Mouse (Mus musculus) liver, embryonic 15.5 days (tissue): ENCODE data around the gene Filip1. TPM values are rescaled to one million over a fixed set of nuclear protein-coding genes. Genes with fewer than 3 reads are reported as not detected.
A peak's percentile ranks its signal among the peaks of the same experiment; 100 is the strongest.

Experiments
- ATAC-seq: fragments of 200-750 bp; cut with Nextera tagmentation; 2 replicates; pipeline ENCODE4 v1.8.0; 2017; ENCODE audit warnings: moderate number of reproducible peaks, mild to moderate bottlenecking, moderate library complexity; ENCODE audit not compliant: insufficient read depth
- H3K27ac ChIP-seq: fragments of 300-500 bp; sonication (generic); replicated peaks from 2 replicates; pipeline ENCODE4 v1.5.1; 2015; ENCODE audit warnings: mild to moderate bottlenecking, inconsistent platforms
- H3K27me3 ChIP-seq: fragments of 300-500 bp; sonication (generic); 2 replicates; pipeline ENCODE4 v1.6.1; 2015; ENCODE audit warnings: mild to moderate bottlenecking, inconsistent platforms
- H3K36me3 ChIP-seq: fragments of 300-500 bp; sonication (generic); replicated peaks from 2 replicates; pipeline ENCODE4 v1.6.1; 2015; ENCODE audit warnings: moderate library complexity, mild to moderate bottlenecking, inconsistent platforms
- H3K4me1 ChIP-seq: fragments of 300-500 bp; sonication (generic); replicated peaks from 2 replicates; pipeline ENCODE4 v1.6.1; 2015; ENCODE audit warnings: inconsistent platforms
- H3K4me2 ChIP-seq: fragments of 300-500 bp; sonication (generic); 2 replicates; pipeline ENCODE4 v1.6.1; 2015; ENCODE audit warnings: moderate library complexity, mild to moderate bottlenecking, inconsistent platforms
- H3K4me3 ChIP-seq: fragments of 300-500 bp; sonication (generic); replicated peaks from 2 replicates; pipeline ENCODE4 v1.5.1; 2015; ENCODE audit warnings: mild to moderate bottlenecking, inconsistent platforms
- H3K9ac ChIP-seq: fragments of 300-500 bp; sonication (generic); 2 replicates; pipeline ENCODE4 v1.6.1; 2015; ENCODE audit warnings: moderate library complexity, mild to moderate bottlenecking, inconsistent platforms
- H3K9me3 ChIP-seq: fragments of 300-500 bp; sonication (generic); replicated peaks from 2 replicates; pipeline ENCODE4 v1.6.1; 2016; ENCODE audit warnings: inconsistent platforms
- WGBS: fragments of 180-500 bp; shearing (Covaris S2); methylation state at CpG from one replicate; pipeline ENCODE4 v1.1.7; 2015; ENCODE audit warnings: mixed read lengths; ENCODE audit not compliant: insufficient replicate concordance; 5-methylcytosine and 5-hydroxymethylcytosine counted together
- polyA plus RNA-seq: library from polyadenylated mRNA; unstranded; fragments of >200 nt; fragmentation: Nextera tagmentation; extraction: Ambion mirVana; gene quantifications from 2 replicates; pipeline ENCODE4 v1.2.1, GENCODE M21; 2015

Filip1 gene
- polyA plus RNA-seq, 1 experiment from 2014 or later: 0.67 TPM

DNA sequence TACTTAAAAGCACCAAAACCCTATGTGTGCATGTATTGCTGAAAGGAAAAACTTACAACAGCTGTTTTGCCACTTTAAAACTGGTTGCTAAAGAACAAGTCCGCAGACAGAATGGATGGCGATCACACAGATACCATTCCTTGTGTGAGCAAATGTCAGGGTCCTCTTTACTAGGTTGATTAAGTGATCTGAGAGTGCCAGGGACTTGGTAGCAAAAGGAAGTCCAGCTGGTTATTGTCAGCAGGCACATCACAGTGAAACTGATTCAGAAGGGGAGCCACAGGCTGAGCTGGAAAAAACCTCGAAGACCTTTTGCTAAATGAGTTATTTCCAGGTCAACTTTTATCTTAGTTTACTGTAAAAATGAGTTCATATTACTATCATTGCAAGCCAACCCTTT is 89.4 kb downstream of the Filip1 start:
- no peak overlapping the region for H3K27ac ChIP-seq

GRCm38 (mm10) chr9:79922493-79922760 is 90.2 kb downstream of the Filip1 start:
- H3K4me3 ChIP-seq: no peak overlapping the region
- WGBS: 64% methylated on average over 6 of the region's 6 CpGs
- no peaks in the 10 kb centered on the region for H3K9me3 ChIP-seq
- no peak overlapping the region for H3K27ac ChIP-seq
- H3K9ac ChIP-seq: no peak overlapping the region
- no peak overlapping the region for H3K4me2 ChIP-seq
- H3K4me1 ChIP-seq: no peaks in the 10 kb centered on the region
- H3K27me3 ChIP-seq: no peaks in the 10 kb centered on the region
- no peaks in the 10 kb centered on the region for H3K36me3 ChIP-seq
- no peak for ATAC-seq

More for the DNA sequence above, 89.4 kb downstream of the Filip1 start:
- H3K27me3 ChIP-seq: no peaks in the 10 kb centered on the region
- H3K4me1 ChIP-seq: no peaks in the 10 kb centered on the region
- no peak overlapping the region for H3K4me2 ChIP-seq
- 59% methylated on average over 3 of the region's 3 CpGs for WGBS
- H3K36me3 ChIP-seq: no peaks in the 10 kb centered on the region
- ATAC-seq: no peak
- H3K4me3 ChIP-seq: no peak overlapping the region
- no peaks in the 10 kb centered on the region for H3K9me3 ChIP-seq
- no peak overlapping the region for H3K9ac ChIP-seq

DNA sequence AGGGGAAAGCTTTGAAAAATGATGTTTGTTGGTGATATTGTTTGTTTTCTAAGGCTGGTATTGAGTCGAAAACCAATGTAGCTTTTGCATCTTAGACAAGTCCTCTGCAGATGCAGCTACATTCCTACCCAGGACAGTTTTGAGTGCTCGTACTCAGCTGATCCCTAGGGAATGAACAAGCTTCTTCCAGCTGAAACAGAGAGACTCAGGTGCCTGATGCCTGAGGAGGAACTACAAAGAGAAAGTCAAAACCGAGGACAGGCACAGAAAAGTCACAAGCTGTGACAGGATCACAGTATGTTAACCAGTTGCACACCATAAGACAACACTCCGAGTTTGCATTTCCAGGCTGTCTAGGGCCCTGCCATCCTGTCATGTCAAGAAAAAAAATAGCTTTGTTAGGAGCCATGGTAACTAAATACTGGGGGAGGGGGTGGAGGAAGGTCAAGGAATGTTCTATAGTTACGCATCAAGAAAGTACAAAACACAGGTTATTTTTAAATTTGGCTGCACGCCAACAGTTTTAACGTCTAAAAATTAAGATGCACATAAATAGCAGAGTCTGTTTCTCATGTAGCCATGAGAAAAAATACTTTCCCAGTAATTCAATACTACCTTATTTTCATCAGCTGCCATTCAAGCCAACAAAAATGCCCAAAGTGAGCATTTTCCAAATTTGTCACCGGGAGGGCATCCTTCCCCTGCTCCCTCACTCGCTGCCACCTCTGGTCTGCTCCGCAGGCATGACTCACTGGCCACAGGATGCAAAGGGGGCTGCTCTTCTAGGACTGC is 90.8 kb downstream of the Filip1 start:
- Histone ChIP-seq H3K9me3 (no peaks in the 10 kb centered on the region), H3K4me3 (no peak overlapping the region), H3K27me3 (no peaks in the 10 kb centered on the region), H3K27ac (no peak overlapping the region), H3K4me1 (no peaks in the 10 kb centered on the region), H3K4me2 (no peak overlapping the region), H3K36me3 (no peaks in the 10 kb centered on the region), H3K9ac (no peak overlapping the region)
- ATAC-seq: no peak
- 53% methylated on average over 10 of the region's 10 CpGs for WGBS

DNA sequence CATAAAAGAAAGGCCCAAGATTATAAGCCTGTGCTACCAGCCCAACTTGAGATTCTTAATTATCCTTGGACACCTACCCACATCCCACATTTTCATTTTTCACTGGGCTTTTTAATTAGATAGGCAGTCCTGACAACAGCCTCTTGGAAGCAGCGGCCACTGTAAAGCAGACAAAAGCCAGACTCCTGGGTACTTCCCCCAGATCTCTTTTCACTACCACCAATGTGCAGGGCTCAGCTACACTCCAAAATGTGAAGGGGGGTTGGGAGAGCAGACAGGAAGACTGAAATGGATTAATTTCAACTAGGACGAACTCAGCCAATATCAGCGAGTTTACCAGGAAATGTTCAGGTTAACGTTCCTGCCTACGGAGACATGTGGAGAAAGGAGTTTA is 92.1 kb downstream of the Filip1 start:
- 58% methylated on average over 5 of the region's 5 CpGs for WGBS
- no peak overlapping the region for H3K4me3 ChIP-seq

GRCm38 (mm10) chr9:79919750-79920539 is 92.7 kb downstream of the Filip1 start:
- 0 out of 2 replicates have a peak overlapping the region, but pooled peaks have one; percentile 0 for H3K4me2 ChIP-seq
- WGBS: 27% methylated on average over 9 of the region's 9 CpGs
- no peaks in the 10 kb centered on the region for H3K4me1 ChIP-seq
- no peaks in the 10 kb centered on the region for H3K36me3 ChIP-seq
- no peak overlapping the region for H3K9ac ChIP-seq
- no peak overlapping the region for H3K27ac ChIP-seq
- H3K9me3 ChIP-seq: no peaks in the 10 kb centered on the region
- H3K4me3 ChIP-seq: no peak overlapping the region
- ATAC-seq: no peak
- no peaks in the 10 kb centered on the region for H3K27me3 ChIP-seq

More for the DNA sequence above, 92.1 kb downstream of the Filip1 start:
- Histone ChIP-seq H3K27ac (no peak overlapping the region), H3K36me3 (no peaks in the 10 kb centered on the region), H3K9ac (no peak overlapping the region), H3K4me1 (no peaks in the 10 kb centered on the region), H3K4me2 (no peak overlapping the region), H3K27me3 (no peaks in the 10 kb centered on the region), H3K9me3 (no peaks in the 10 kb centered on the region)
- no peak for ATAC-seq

GRCm38 (mm10) chr9:79919303-79919721 is 93.3 kb downstream of the Filip1 start:
- Histone ChIP-seq H3K27ac (no peak overlapping the region), H3K4me1 (no peaks in the 10 kb centered on the region), H3K4me3 (no peak overlapping the region), H3K4me2 (0 out of 2 replicates have a peak overlapping the region, but pooled peaks have one; percentile 0), H3K9ac (no peak overlapping the region), H3K36me3 (no peaks in the 10 kb centered on the region), H3K27me3 (no peaks in the 10 kb centered on the region), H3K9me3 (no peaks in the 10 kb centered on the region)
- 8% methylated on average over 7 of the region's 7 CpGs for WGBS
- ATAC-seq: no peak

DNA sequence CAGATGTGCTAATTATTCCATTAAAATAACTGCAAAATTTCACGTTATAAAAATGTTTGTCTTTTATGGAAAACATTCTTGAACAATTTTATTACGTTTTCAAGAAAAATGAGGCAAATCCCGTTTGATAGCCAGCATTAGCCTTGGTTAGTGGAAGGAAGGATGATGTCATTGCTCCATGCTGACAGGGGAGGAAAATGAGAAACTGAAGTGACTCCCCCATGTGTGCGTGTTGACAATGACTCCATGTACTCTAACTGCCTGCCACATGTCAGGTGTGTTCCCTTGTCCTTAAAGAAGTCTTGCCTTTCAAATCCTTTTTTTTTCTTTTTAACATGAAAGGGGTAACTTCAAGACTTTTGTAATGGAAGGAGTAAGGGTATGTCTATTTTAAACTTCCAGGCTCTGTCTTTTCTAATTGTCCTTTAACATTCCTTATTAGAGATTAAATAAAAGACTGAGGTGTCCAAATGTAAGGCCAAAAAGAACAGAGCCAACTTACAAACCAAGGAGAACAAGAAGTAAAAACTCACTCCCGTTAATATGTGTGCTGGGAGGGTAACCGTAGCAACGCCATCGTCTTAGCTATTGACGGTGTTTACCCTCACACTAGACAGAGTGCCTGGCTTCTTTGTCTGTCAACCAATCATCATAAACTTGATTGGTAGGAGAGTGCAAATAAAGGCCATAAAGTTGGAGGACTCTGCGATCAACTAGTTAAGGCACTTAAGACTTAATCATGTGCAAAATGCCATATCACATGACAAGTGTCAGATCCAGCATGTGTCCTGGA is 94.1 kb downstream of the Filip1 start:
- ATAC-seq: no peak
- Histone ChIP-seq H3K36me3 (no peaks in the 10 kb centered on the region), H3K9me3 (no peaks in the 10 kb centered on the region), H3K27me3 (no peaks in the 10 kb centered on the region), H3K4me1 (no peaks in the 10 kb centered on the region), H3K4me2 (no peak overlapping the region), H3K9ac (no peak overlapping the region), H3K27ac (no peak overlapping the region), H3K4me3 (no peak overlapping the region)
- WGBS: 42% methylated on average over 10 of the region's 10 CpGs

DNA sequence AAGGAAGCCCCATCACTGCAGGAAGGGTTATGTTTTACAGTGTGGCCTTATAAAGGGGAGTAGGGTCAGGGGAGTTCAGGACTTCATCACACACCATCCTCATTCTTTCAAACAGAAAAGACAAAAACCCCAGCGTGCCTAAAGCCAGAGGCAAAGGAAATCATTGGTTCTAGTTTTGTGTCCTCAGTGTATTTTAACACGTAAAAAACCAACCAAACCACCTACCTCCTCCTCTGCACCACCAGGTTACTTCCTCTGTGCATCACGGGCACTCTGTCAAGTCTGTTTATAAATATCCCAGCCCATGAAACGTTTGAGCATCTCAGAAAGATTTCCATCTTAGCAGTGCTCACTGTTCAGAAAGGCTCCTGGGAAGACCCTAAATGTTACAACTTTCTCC is 98.4 kb downstream of the Filip1 start:
- H3K9me3 ChIP-seq: no peaks in the 10 kb centered on the region
- H3K27me3 ChIP-seq: no peaks in the 10 kb centered on the region
- H3K27ac ChIP-seq: no peak overlapping the region
- no peak overlapping the region for H3K9ac ChIP-seq
- H3K36me3 ChIP-seq: no peaks in the 10 kb centered on the region
- WGBS: 23% methylated on average over 4 of the region's 4 CpGs
- no peak overlapping the region for H3K4me3 ChIP-seq
- H3K4me1 ChIP-seq: no peaks in the 10 kb centered on the region
- H3K4me2 ChIP-seq: no peak overlapping the region
- no peak for ATAC-seq

DNA sequence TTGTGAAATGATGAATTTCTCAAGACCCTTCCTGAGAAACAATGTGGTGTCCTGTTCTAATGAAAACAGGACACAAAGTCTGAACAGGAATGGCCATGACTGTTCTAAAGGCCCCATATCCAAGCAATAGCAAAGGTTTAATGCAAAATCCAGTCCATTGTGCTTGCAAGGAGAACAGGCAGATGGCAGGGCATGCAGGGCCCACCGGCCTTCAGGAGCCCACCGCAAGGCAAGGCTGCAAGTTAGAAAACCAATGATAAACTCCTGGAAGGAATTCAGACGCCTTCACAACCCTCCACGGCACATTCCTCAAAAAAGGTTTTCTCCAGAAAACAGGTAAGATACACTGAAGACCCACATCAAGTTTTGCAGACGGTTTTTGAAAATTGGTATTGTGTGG is 99.7 kb downstream of the Filip1 start:
- no peaks in the 10 kb centered on the region for H3K27me3 ChIP-seq
- H3K9ac ChIP-seq: no peak overlapping the region
- no peaks in the 10 kb centered on the region for H3K36me3 ChIP-seq
- no peaks in the 10 kb centered on the region for H3K4me1 ChIP-seq
- ATAC-seq: no peak
- 71% methylated on average over 5 of the region's 5 CpGs for WGBS
- no peak overlapping the region for H3K27ac ChIP-seq
- no peaks in the 10 kb centered on the region for H3K9me3 ChIP-seq
- H3K4me3 ChIP-seq: no peak overlapping the region
- no peak overlapping the region for H3K4me2 ChIP-seq

DNA sequence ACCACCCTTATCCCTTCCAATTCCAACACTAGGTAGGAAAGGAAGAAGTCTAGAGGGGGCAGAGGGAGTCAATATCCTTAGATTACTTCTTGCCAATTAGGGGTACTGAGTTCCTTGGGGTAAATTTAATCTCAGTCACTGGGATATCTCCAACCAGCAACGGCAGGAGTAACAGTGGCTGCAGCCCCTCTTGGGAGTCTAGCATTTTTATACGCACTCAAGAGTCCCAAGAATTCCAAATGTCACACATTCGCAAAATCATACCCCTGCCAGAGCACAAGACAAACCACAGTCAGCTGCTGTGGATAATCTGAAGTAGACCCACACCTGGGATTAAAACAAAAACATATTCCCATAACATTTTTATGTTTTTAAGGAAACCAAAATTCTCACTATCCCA is 102.5 kb downstream of the Filip1 start:
- WGBS: 73% methylated on average over 3 of the region's 3 CpGs
- Histone ChIP-seq H3K9ac (no peak overlapping the region), H3K27ac (no peak overlapping the region), H3K4me1 (no peaks in the 10 kb centered on the region), H3K36me3 (no peaks in the 10 kb centered on the region), H3K4me2 (no peak overlapping the region), H3K4me3 (no peak overlapping the region), H3K27me3 (no peaks in the 10 kb centered on the region), H3K9me3 (no peaks in the 10 kb centered on the region)
- no peak for ATAC-seq

GRCm38 (mm10) chr9:79898815-79899214 is 113.8 kb downstream of the Filip1 start:
- ATAC-seq: no peak

More at GRCm38 (mm10) chr9:79898815-79899214, 113.8 kb downstream of the Filip1 start:
- no peaks in the 10 kb centered on the region for H3K9me3 ChIP-seq
- H3K4me1 ChIP-seq: peaks cover 6% of the 10 kb centered on the region; the same call in 1 of the 2 replicates
- 36% methylated on average over 3 of the region's 3 CpGs for WGBS
- H3K27ac ChIP-seq: no peak overlapping the region
- H3K9ac ChIP-seq: no peak overlapping the region
- H3K27me3 ChIP-seq: no peaks in the 10 kb centered on the region
- H3K4me2 ChIP-seq: no peak overlapping the region
- H3K4me3 ChIP-seq: no peak overlapping the region
- H3K36me3 ChIP-seq: no peaks in the 10 kb centered on the region
